Mouse (Mus musculus) spleen, postnatal 10 days (tissue): Measurements from ENCODE around the gene Mrpl33.
A peak's percentile ranks its signal among the peaks of the same experiment; 100 is the strongest.
"Not testable (repeated sequence)": the region's sequence is repeated elsewhere in the genome, so short reads cannot be mapped to it uniquely, and the experiment has no call there.

Experiments
- DNase-seq, 2 experiments: peaks; one replicate each; pipeline ENCODE4 v3.0.0; 2021 to 2022; ENCODE audit warnings: low spot score in 2 of 2

The Mrpl33 gene

GRCm38 (mm10) chr5:31595868-31596267, 867 bp upstream of the Mrpl33 start:
- DNase-seq: no peak

- DNase-seq: no peak
These were observed 752 bp downstream of the Mrpl33 start for GRCm38 (mm10) chr5:31597430-31597944.

- DNase-seq: no peak
These were observed 1.4 kb downstream of the Mrpl33 start for GRCm38 (mm10) chr5:31598121-31598520.

- DNase-seq: peak in 1 of 2 experiments; percentile 50
These were observed 1.8 kb downstream of the Mrpl33 start for GRCm38 (mm10) chr5:31598579-31598978.

GRCm38 (mm10) chr5:31599161-31599560, 2.4 kb downstream of the Mrpl33 start:
- no peak for DNase-seq

- DNase-seq: no peak
These were observed 4.5 kb downstream of the Mrpl33 start for GRCm38 (mm10) chr5:31601162-31601722.

- DNase-seq: peak; percentile 11 to 59
These were observed 5.6 kb downstream of the Mrpl33 start for GRCm38 (mm10) chr5:31602377-31602776.

GRCm38 (mm10) chr5:31603766-31604165, 7.0 kb downstream of the Mrpl33 start:
- no peak for DNase-seq

GRCm38 (mm10) chr5:31606151-31606550, 9.4 kb downstream of the Mrpl33 start:
- no peak for DNase-seq

GRCm38 (mm10) chr5:31610376-31611086, 13.8 kb downstream of the Mrpl33 start:
- DNase-seq: no peak

GRCm38 (mm10) chr5:31611186-31611585, 14.5 kb downstream of the Mrpl33 start:
- DNase-seq: no peak

- DNase-seq: peak; percentile 79 to 88
These were observed 17.1 kb downstream of the Mrpl33 start for GRCm38 (mm10) chr5:31613852-31614286.

GRCm38 (mm10) chr5:31614339-31615025, 17.7 kb downstream of the Mrpl33 start:
- no peak for DNase-seq

- DNase-seq: no peak
These were observed 23.6 kb downstream of the Mrpl33 start for GRCm38 (mm10) chr5:31620326-31620725.

- no peak for DNase-seq
These were observed 30.4 kb downstream of the Mrpl33 start for GRCm38 (mm10) chr5:31627117-31627516.

- DNase-seq: no peak
These were observed 31.1 kb downstream of the Mrpl33 start for GRCm38 (mm10) chr5:31627562-31628526.

- no peak for DNase-seq
These were observed 31.8 kb downstream of the Mrpl33 start for GRCm38 (mm10) chr5:31628555-31628954.

GRCm38 (mm10) chr5:31630064-31630463, 33.3 kb downstream of the Mrpl33 start:
- DNase-seq: no peak

GRCm38 (mm10) chr5:31631169-31631568, 34.4 kb downstream of the Mrpl33 start:
- not testable (repeated sequence) for DNase-seq

GRCm38 (mm10) chr5:31634161-31634560, 37.4 kb downstream of the Mrpl33 start:
- DNase-seq: no peak

GRCm38 (mm10) chr5:31634679-31635078, 37.9 kb downstream of the Mrpl33 start:
- no peak for DNase-seq
